Mouse (Mus musculus) brain, embryonic 14.5 days (tissue): Measurements from ENCODE around the gene Rnf43.

ENCODE experiments used
- CTCF ChIP-seq: fragments of 200-500 bp; IDR thresholded peaks from 2 replicates; pipeline ENCODE4 v1.5.1; 2012; ENCODE audit warnings: inconsistent platforms, mild to moderate bottlenecking, moderate library complexity, borderline replicate concordance; ENCODE audit not compliant: insufficient read depth, insufficient read length; ENCODE audit errors: extremely low read depth
- POLR2A ChIP-seq: fragments of 200-500 bp; IDR thresholded peaks from 2 replicates; pipeline ENCODE4 v1.6.1; 2012; ENCODE audit warnings: mild to moderate bottlenecking, inconsistent platforms, borderline replicate concordance; ENCODE audit not compliant: poor library complexity, insufficient read depth, insufficient read length, severe bottlenecking; ENCODE audit errors: extremely low read depth

- TF ChIP-seq CTCF (no peak), POLR2A (no peak)
Measured at GRCm38 (mm10) chr11:87734346-87734745, 71.8 kb downstream of the Rnf43 start.
